Mouse (Mus musculus) v-Abl transformed pro-B cells (cell line): ENCODE measurements around the gene Cmtm7.

ENCODE experiments used
- in situ Hi-C, 2 experiments: fragments of 400-800 bp; cut with MboI; formaldehyde crosslinking; loops; one replicate each; pipeline ENCODE4 v1.15.1; 2025; ENCODE audit not compliant: unreplicated experiment in 2 of 2

Cmtm7 gene

DNA sequence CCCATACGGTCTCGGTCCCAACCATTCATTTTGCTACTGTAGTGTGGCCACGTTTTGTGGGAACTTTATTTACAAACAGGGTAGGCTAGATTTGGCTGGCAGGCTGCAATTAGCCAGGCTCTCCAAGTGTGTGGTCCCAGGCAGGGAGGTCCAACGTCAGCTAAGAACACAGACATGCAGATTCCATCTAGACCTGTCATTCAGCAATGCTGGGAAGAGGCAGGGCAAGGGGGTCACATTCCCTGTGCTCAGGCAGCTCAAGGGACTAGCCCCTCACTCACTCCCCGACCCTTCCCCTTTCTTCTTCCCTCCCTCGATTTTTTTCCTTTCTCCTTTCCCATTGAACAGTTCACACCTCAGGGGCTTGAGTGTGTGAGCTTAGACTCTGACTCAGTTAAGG, 17.2 kb upstream of the Cmtm7 start:
- in situ Hi-C loops, result loop anchor here (5.0 to 25.0 kb wide), 8 partner anchors 37 to 1538 kb away; partner anchors contain the start of gene Stt3b (in 2 of the 2)

DNA sequence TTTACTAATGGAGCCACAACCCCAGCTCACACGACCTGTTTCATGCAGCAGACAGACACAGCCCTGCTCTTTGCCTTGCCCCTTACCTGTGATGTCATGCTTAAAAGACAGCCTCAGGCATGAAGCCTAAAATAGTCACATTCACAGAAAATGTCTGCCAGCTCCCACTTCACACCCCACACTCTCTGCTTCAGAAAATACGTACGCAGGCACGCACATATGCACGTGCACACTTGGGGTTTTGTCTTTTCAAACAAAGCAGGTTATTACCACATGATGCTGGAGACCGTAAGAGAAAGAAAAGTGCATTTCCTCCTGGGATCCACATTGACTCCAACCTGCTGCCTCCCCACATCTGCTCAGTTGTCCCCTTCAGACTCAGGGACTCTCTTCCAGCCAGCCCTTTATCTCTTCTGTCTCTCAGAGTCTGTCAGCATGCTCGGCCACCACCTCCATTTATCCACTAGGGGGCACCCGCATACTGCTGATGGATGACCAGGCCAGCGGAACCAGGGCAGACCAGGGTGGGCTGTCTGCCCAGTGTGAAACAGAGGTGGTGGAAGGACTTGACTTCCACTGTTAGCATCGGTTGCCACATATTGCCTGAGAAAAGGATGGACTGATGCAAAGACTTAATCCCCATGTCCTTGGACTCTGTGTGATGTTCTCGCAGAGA, 15.8 kb upstream of the Cmtm7 start:
- in situ Hi-C loops, result loop anchor here (5.0 to 25.0 kb wide), 8 partner anchors 35 to 1540 kb away; partner anchors contain the start of gene Stt3b (in 2 of the 2)

DNA sequence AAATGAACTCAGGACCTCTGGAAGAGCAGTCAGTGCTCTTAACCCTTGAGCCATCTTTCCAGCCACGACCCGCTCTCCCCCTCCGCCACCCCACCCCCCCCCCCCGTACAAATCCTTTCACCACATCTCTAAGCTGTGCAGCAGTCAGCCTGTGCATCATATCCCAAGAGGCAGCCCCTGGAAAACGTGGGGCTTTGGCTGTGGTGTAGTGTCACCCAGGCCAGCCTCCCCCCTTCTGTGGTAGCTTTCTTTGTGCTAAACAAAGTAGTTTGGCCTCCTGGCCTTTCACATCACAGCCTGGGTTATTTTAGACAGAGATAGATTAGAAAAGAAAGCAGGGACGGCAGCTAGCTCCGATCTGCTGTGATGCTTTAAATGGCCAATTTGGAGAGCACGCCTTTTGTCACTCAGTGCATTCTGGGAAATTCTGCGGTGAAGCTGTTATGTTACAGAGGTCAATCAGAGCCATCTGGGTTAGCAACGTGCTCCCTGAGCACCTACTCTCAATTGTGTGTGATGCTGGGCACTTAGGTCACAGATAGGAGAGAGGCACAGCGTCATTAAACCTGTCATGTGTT, 14.9 kb upstream of the Cmtm7 start:
- in situ Hi-C loops, result loop anchor here (5.0 to 25.0 kb wide), 8 partner anchors 34 to 1541 kb away; partner anchors contain the start of gene Stt3b (in 2 of the 2)

DNA sequence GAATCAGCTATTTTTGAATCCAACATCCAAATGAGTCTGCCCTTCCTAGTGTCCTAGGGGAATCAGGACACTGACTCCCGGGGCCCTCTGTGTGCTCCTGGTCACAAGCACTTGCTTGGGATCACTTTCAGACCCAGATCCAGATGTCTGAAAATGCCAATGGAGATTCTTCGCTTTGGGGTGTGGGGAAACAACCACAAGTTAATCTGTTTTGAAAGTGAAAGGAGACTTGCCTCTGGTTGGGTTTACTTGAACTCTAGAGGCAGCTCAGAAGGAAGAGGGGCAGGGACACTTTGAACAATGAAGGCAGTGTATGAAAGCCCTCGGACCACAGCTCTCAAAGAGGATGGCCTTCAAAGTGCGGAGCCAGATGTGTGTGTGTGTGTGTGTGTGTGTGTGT, 12.8 kb upstream of the Cmtm7 start:
- in situ Hi-C loops, result loop anchor here (10.0 to 25.0 kb wide), 5 partner anchors 518 to 1543 kb away; partner anchors contain the start of gene Stt3b (in 2 of the 2)

DNA sequence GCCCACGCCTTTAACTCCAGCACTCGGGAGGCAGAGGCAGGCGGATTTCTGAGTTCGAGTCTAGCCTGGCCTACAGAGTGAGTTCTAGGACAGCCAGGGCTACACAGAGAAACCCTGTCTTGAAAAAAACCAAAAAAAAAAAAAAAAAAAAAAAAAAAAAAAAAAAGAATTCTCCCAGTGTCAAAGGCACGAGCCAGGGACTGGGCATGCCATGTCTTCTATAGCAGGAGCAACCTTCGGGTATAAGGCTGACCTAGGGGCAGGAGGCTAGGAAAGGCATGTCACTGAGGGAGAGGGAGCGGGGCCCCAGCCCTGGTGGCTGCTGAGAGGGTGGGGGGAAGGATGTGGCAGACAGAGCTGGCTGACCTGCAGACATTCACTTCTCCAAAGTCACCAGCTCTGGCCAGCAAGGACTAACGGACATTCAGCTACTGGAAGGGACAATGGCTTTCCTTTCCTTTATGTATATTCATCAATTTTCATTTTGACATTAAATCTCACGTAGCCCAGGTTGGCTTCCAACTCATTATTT, 12.2 kb upstream of the Cmtm7 start:
- in situ Hi-C loops, result loop anchor here (10.0 to 25.0 kb wide), 5 partner anchors 518 to 1543 kb away; partner anchors contain the start of gene Stt3b (in 2 of the 2)

DNA sequence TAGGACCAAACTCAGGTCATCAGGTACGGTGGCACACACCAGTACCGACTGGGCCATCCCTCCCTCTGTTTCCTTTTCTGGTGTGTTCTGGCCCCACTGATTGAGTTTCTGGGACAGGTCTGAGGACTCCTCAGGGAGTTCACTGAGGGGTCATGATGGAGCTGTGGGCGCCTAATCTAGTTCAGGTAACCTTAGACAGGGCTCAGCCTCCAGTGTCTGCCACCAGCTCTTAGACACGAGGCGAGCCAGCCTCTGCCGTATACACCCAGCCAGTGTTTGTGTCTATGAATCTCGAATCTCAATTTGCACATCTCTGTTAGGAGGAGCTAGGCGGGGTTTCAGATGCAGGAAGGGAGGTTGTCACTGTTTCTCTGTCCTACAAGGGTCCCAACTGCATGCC, 8.3 kb upstream of the Cmtm7 start:
- in situ Hi-C loops, result loop anchor here (5.0 to 25.0 kb wide), 6 partner anchors 38 to 1547 kb away; partner anchors contain the start of gene Stt3b (in 2 of the 2)

DNA sequence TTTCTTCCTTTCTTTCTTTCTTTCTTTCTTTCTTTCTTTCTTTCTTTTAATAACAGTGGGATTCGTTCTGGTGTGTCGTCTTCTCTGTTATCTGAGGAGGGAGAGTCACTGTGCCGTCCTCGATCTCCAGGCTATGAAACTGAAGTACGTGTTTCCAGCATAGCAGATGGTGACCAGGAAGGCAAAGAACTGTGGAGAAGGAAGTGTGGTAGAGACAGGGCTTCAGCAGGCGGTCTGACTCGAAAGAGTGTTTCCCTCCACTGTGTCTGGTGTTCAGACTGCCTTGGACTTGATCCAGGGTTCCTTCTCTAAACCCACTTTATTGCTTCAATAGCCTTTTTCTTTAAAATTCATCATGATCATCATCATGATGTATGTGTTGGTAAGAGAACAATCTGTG, 7.9 kb upstream of the Cmtm7 start:
- in situ Hi-C loops, result loop anchor here (5.0 to 25.0 kb wide), 5 partner anchors 37 to 1548 kb away; partner anchors contain the start of gene Stt3b (in 2 of the 2)

DNA sequence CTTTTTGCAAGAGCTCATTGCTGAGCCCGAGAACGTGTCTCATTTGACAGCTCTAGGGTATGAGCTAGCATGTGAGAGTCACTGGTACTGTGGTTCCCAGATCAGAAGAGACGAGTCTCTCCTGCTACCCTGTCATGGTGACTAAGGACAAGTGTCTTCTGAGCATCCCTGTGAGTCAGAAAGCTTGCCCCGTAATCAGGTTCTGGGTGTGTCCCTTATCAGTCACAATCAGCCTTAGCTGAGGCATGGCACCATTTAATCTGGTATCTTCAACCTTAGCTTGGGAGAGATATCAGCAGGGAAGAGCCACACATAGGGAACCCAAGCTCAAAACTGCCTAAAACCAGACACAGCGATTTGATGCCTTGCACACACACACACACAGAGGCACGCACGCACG, 7.0 kb upstream of the Cmtm7 start:
- in situ Hi-C loops, result loop anchor here (5.0 to 25.0 kb wide), 5 partner anchors 36 to 1549 kb away; partner anchors contain the start of gene Stt3b (in 2 of the 2)

DNA sequence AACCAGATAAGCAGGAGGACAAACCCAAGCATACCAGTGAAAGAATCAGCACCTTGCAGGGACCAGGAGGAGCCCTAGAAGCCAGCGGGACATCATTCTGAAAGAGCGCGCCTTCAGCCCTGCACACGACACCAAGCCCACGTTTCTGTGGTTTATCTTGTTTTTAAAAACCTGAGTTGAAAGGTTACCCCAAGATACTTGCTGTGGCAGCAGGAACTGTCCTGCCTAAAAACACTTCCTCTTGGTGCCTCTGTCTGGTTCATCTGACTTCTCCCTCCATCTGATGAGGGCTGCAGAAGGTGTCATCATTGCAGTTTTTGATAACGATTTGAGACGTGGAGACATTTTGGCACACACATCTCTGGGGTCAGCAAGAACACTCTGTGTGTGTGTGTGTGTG, 6.1 kb upstream of the Cmtm7 start:
- in situ Hi-C loops, result loop anchor here (5.0 to 25.0 kb wide), 5 partner anchors 35 to 1550 kb away; partner anchors contain the start of gene Stt3b (in 2 of the 2)

DNA sequence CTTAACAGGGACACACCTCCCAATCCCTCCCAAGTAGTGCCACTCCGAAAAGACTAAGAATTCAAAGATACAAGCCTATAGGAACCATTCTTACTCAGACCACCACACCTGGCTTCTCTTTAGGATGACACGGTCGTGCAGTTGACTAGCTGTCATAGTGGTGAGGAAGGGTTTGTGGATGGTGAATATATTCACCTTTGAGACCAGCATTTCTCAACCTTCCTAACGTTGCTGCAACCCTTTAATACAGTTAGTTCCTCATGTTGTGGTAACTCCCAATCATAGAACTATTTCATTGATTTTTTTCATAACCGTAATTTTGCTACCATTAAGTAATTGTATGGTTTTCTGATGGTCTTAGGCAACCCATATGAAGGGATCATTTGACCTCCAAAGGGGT, 5.5 kb upstream of the Cmtm7 start:
- in situ Hi-C loops, result loop anchor here (5.0 to 25.0 kb wide), 5 partner anchors 35 to 1550 kb away; partner anchors contain the start of gene Stt3b (in 2 of the 2)

DNA sequence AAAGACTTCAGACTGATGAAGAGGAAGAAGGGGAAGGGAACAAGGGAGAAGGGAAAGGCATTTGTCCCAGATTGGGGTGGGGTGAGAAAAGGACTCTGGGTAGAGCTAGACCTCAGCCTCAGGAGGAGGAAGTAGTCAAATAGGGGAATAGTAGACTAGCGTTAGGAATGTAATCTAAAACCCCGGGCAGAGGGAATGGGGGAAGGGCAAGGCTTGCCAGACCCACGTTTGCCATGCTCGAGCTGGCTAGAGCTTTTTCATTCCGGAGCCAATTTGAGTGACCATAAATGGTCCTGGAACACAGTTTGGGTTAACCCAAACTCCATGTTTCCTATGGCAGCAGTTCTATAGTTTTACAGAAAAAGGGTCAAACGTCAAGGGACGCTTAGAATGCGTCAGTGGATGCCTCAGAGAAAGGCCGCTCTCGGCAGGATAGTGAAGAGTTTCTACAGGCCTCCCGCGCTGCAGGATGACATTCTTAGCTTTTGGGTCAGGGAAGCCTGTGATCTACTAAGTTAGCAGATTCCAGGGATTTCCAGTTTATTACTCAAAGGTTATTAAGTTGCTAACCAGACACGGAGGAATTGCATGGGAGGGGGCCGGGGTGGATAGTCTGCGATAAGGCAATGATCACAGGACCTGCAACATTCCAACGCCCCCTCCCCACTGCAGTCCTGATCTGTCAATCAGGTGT, 3.9 kb upstream of the Cmtm7 start:
- in situ Hi-C loops, result loop anchor here (5.0 to 25.0 kb wide), 5 partner anchors 33 to 1552 kb away; partner anchors contain the start of gene Stt3b (in 2 of the 2)

DNA sequence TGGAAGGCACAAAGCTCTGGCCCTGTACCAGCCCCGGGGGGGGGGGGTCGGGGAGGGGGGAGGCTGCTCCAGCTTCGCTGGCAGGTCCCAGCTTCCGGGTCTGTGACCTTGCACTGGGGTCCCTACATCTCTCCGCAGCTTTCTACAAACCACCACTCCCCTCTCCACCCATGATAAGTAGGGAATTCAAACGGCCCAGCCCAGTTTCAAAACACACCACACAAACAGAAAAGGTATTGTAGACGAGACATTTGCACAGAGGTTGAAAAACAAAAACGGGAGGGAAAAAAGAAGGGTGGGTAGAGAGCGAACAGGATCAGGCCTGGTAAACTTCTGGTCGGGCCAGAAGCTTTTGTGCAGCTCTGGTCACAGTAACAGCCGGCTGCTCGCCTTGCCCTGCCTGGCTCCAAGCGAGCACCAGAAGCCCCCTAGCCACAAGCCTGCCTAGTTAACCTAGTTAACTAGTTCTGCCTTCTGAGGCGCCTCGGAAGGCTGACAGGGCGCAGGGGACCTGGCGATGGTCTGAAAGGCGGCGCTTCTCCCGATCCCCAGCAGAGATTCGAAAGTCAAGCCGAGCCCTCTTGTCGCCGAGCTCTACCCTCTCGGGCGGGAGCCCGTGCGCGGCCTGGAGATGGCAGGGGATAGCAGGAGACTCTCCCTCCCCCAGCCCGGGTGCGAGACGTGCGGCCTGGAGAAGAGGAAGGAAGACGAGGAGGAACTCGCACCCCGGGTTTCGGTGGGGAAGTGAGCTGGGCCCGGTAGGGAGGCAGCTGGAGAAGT, 720 bp downstream of the Cmtm7 start:
- in situ Hi-C loops, result loop anchor here (25.0 kb wide), 4 partner anchors 531 to 1556 kb away; partner anchors contain the start of gene Stt3b (in 2 of the 2)

DNA sequence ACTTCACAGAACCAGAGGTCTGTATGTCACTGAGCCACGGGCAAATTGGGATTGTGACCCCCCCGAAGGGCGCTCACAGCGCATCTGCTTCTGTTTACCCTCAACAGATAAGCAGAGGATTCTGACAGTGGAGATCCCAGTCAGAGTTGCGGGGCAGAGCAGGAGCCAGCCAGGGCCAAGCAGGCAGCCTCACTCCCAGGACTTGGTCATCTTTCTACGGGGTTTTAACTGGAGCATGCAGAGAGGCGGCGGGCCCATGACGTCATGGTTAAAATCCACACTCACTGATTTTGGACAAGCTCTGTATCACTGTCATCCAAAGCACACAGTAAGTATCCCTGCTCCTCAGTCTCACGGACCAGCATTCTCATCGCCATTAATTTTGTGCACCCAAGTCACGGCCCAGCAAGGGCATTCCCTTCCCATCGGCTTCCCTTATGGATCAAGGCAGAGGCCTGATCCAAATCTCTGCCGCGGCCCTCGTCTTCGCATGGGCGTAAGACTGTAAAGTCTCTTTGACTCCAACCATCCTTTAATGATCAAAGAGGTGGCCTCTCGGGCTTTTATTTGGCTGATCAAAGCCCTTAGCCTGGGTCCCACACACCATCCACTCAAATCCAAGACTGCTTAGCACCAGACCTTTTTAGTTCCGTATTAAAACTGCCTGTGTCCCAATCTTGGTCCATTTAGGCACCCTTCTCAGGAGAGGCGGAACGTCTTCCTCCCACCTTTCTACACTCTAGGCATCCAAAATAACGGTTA, 1.5 kb downstream of the Cmtm7 start:
- in situ Hi-C loops, result loop anchor here (25.0 kb wide), 4 partner anchors 532 to 1557 kb away; partner anchors contain the start of gene Stt3b (in 2 of the 2)

DNA sequence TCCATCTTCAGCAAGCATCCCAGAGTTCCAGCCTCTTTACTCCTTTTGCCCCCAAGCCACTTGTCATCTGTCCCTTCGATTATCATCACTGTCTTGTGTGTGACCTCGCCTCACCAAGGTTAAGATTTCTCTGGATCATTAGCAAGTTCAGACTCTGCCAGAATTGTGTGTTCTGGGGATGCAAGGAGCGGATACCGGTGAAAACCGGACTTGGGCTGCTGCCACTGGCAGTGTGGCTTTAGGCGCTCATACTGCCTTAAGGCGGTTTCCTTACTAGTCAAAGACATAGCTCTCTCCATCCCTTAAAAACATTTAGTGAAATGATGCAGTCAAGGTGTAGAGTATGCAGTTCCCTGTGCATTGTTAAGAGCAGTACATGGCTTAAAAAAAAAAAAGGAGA, 2.8 kb downstream of the Cmtm7 start:
- in situ Hi-C loops, result loop anchor here (25.0 kb wide), 4 partner anchors 533 to 1558 kb away; partner anchors contain the start of gene Stt3b (in 2 of the 2)

DNA sequence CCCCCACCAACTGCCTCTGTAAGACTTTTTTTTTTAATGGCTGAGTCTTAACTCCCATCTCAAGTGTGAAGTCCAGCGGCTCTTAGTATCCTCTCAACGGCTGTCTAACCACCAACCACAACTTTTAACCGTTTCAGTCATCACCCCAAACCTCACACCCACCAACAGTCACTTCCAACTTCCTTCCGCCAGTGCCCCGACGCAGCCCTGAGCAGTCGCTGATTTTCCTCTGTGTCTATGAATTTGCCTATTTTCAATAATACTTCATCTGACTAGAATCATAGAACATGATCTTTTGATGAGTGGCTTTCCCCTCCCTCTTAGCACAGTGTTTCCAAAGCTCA, 3.6 kb downstream of the Cmtm7 start:
- in situ Hi-C loops, result loop anchor here (25.0 kb wide), 4 partner anchors 534 to 1559 kb away; partner anchors contain the start of gene Stt3b (in 2 of the 2)

DNA sequence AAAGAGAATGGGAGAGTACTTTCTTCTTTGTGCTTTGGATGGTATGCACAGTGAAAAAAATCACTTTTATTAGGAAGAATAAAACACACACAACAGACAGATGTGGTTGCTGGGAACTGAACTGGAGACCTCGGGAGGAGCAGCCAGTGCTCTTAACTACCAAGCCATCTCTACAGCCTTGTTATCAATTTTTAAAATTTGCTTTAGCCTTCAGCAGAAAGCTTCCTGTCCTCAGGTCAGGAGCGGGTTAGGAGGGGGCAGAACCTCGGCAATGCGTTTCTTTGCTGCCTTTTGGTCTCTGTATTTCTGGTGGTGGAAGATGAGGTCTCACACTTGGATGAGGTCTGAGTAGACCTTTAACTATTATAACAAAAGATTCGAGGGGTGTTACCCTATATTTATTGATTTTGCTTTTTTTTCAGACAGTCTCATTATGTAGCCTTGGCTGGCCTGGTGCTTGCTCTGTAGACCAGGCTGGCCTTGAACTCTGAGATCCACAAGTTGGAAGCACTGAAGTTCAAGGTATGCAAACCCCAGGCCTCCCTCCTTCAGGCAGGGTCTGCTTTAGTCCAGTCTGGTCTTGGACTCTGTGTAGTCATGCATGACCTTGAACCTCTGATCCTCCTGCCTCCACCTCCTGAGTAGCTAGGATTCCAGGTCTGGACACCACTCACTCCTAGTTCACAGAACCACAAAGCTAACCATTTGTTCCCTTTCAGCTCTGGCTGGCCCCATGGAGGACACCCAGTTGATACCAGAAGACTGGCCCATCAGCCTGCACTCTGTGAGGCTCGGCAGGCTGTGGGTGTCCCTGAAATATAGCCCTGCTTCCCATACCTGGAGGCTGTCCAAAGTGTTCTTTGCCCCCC, 4.2 kb downstream of the Cmtm7 start:
- in situ Hi-C loops, result loop anchor here (25.0 kb wide), 4 partner anchors 535 to 1560 kb away; partner anchors contain the start of gene Stt3b (in 2 of the 2)

DNA sequence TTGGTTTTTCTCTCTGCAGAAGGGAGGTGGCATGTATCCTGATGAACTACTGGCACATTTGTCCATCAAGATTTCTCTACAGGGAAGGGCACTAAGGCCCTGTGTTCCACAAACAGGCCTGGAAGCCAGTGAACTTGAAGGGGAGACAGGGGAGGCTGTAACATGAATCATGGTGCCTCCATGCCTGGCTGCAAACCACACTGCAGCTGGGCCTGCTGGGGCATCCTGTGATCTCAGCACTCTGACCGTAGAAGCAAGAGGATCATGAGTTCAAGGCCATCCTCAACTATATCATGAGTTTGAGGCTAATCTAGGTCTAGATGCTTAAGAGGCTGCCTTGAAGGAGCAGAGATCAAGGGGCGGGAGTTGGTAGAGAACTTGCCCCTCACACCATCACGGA, 5.3 kb downstream of the Cmtm7 start:
- in situ Hi-C loops, result loop anchor here (25.0 kb wide), 4 partner anchors 536 to 1561 kb away; partner anchors contain the start of gene Stt3b (in 2 of the 2)
